Mouse (Mus musculus): ENCODE measurements around the gene Rnf145. TPM values are rescaled to one million over a fixed set of nuclear protein-coding genes. Genes with fewer than 3 reads are reported as not detected.

Rnf145 gene
- polyA plus RNA-seq, 1 experiment from 2014 or later = 143 TPM

DNA sequence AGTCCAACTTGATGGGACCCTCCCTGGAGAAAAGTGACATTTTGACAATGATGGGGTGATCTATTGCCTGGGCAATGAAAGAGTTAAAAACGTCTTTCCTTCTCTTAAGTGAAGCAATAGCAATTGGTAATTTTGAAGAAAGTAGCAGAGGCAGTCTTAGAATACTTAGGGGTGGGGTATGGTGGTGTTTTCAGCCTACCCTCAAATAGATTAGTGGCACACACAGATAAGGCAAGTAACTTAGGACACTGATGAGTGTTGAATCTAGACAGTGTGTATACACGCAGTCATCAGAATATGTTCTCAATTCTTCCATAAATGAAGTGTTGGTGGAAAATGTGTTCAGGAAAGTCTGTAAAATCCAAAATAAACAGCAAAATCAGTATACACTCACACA lies 5.7 kb upstream of the Rnf145 start:
- Histone ChIP-seq H3K4me3 (no peak overlapping the region), H3K9ac (no peak overlapping the region), H3K36me3 (no peaks in the 10 kb centered on the region), H3K4me1 (0 out of 2 replicates have a peak, but pooled peaks cover 2% of the 10 kb centered on the region), H3K4me2 (replicated peaks) (no peak overlapping the region), H3K27me3 (replicated peaks) (no peaks in the 10 kb centered on the region), H3K27ac (no peak overlapping the region), H3K9me3 (no peaks in the 10 kb centered on the region)
- ATAC-seq (ENCODE audit: low FRiP score, low read depth) = no peak
- 55% methylated on average over 2 of the region's 2 CpGs for WGBS

DNA sequence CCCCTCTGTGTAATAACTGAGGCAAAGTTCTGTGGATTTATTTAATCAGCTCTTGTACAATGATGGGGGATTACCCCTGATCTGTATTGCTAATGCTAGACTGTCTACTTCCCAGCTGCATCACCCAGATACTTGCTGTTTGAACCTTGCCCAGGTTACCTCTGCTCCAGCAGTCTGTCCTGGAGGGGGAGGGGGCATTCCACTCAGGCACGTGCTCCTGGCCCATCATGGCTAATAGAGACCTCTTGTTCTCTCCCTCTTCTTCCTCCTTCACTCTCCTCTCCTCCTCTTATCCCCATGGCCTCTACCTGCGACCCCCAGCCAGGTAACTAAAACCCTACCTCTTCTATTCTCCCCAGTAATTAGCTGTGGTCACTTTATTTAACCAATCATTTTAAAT lies 4.1 kb upstream of the Rnf145 start:
- Histone ChIP-seq H3K27ac (no peak overlapping the region), H3K36me3 (no peaks in the 10 kb centered on the region), H3K4me3 (no peak overlapping the region), H3K4me1 (0 out of 2 replicates have a peak, but pooled peaks cover 7% of the 10 kb centered on the region), H3K4me2 (replicated peaks) (no peak overlapping the region), H3K27me3 (replicated peaks) (no peaks in the 10 kb centered on the region), H3K9me3 (no peaks in the 10 kb centered on the region), H3K9ac (no peak overlapping the region)
- WGBS = 53% methylated on average over 2 of the region's 2 CpGs
- no peak for ATAC-seq (ENCODE audit: low FRiP score, low read depth)

DNA sequence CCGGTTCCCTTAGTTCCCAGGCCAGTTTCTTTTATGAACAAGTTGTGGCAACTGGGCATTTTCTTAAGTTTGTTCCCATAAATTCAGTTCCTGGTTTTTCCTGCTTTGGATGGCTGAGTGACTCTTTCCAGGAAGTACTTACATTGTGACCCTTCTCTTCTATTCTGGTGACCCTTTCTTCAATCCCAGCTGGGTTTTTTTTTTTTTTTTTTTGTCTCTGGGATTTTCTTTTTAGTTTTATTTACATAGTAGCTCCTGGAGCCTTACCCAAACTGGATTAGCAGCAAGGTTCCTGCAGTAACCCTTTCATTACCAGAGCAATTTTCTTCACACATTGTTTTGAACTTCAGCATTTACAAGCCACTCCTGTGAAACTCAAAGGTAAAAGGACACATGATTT lies 2.4 kb upstream of the Rnf145 start:
- H3K4me1 ChIP-seq = peaks cover 11% of the 10 kb centered on the region
- H3K27me3 ChIP-seq (replicated peaks) = no peaks in the 10 kb centered on the region
- H3K9me3 ChIP-seq = no peaks in the 10 kb centered on the region
- no peak for ATAC-seq (ENCODE audit: low FRiP score, low read depth)
- H3K36me3 ChIP-seq = no peaks in the 10 kb centered on the region
- H3K4me2 ChIP-seq (replicated peaks) = no peak overlapping the region
- no peak overlapping the region for H3K4me3 ChIP-seq
- no peak overlapping the region for H3K9ac ChIP-seq
- H3K27ac ChIP-seq = no peak overlapping the region
- WGBS = 45% methylated on average over 1 of the region's 1 CpGs

DNA sequence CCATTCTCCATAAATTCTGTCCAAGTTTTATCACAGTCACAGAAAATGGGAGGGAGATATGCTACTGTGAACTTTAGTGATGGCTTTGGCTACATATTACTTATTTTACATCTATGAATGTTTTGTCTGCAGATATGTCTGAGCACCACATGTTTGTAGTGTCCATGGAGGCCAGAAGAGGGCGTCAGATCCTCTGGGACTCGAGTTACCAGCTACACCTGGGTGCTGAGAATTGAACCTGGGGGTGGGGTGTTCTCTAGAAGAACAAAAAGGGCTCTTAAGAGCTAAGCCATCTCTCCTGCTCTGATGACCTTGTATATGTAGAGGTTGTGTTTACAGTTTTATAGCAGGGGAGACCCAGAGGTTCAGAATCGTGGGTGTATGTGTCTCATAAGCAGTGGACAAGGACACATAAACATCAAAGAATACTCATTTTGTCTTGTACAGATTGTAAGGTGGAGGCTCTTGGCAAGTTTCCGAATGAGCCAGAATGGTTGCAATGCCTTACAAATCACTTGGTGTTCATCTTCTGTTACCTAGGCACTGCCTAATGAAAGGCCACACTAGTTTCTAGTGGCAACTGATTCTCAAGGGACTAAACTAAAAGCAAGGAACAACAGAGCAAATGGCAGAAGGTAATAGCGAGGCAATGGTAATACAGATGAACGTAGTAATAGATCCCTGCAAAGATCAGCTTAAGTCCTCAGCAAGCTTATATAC lies 1.0 kb upstream of the Rnf145 start:
- Histone ChIP-seq H3K36me3 (no peaks in the 10 kb centered on the region), H3K27me3 (replicated peaks) (no peaks in the 10 kb centered on the region), H3K4me3 (no peak overlapping the region), H3K4me1 (peaks cover 16% of the 10 kb centered on the region), H3K27ac (no peak overlapping the region), H3K9ac (0 out of 2 replicates have a peak overlapping the region, but pooled peaks have one; percentile 97), H3K9me3 (no peaks in the 10 kb centered on the region), H3K4me2 (replicated peaks) (peak overlapping the region; percentile 86)
- ATAC-seq (ENCODE audit: low FRiP score, low read depth) = no peak
- WGBS = 48% methylated on average over 6 of the region's 6 CpGs

DNA sequence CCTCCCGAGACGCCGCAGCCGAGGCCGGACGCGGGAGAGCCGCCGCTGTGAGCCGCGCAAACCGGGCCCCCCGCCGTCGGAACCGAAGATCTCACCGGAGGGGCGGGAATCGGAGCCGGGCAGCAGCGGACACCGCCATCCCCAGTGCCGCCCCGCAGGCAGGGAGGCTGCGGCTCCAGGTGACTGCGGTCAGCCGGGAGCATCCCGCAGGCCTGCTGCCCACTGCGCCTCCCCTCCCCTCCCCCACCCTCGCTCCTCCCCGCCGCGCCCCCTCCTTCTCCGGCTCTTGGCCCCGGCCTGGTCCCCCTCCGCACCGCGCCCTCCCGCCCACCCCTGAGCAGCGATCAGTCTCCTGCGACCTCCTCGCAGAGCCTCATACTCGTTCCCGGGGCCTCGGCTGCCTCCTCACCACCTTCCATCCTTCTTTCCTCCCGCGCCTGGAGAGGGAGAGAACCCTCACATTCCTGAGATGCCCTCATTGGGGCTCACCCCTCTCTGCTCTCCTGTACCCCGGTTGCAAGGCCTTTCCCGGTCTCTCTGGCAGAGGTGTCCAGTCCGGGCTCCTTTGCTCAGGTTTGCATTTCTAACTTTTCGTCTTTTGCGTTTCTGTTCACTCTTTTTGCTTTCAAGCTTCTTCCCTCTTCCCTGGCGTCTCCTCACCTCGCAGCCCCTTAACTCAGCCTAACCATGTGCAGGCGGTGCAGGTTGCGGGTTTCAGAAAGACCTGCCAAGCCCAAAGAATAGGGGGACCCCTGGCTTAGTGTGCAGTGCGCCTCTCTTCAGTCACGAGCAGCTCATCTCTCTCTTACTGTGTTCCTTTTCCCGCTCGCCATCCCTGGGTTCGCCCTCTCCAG lies 559 bp downstream of the Rnf145 start:
- no peaks in the 10 kb centered on the region for H3K9me3 ChIP-seq
- H3K4me2 ChIP-seq (replicated peaks) = peak overlapping the region; percentile 86
- peak overlapping the region; percentile 87 for H3K27ac ChIP-seq
- peak; percentile 79 for ATAC-seq (ENCODE audit: low FRiP score, low read depth)
- WGBS = under 1% methylated on average over 55 of the region's 61 CpGs
- H3K27me3 ChIP-seq (replicated peaks) = no peaks in the 10 kb centered on the region
- H3K4me1 ChIP-seq = peaks cover 16% of the 10 kb centered on the region
- H3K36me3 ChIP-seq = no peaks in the 10 kb centered on the region
- peak overlapping the region; percentile 97 for H3K9ac ChIP-seq
- H3K4me3 ChIP-seq = peak overlapping the region; percentile 98

DNA sequence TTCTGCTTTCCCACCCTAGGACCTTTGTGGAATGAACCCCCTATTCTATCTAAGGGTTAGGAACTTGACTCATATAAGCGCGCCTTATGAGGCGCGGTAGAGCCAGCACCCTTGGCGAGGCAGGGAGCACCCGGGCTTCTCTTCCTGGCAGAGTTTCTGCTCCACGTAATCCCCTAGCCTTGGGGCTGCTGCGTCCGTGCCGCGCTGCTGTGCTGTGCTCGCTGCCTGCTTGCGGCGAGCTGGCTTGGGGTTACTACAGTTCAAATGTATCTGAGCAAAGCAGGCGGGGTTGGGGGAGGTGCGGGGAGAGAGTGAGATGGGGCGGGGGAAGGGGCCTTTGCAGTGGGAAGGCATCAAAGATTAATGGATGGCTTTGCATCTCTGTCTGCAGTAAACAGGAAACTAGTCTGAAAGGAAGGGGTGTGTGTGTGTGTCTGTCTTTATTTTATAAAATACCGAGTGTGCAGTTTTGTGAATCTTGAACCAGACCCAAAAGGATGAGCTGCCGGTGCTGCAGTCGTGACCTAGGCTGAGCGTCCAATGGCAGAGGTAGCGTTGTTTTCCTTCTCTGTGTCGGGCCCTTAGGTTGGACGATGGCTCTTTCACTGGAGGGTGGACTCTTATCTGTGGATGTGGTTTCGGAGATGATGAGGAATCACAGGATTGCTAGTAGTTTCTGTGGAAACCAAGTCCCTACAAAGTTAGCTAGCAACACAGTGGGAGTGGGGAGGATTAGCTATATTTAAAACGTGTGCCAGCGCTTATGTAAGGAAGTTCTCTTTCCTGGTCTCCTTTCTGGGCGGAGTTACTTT lies 1.4 kb downstream of the Rnf145 start:
- under 1% methylated on average over 28 of the region's 28 CpGs for WGBS
- H3K9ac ChIP-seq = peak overlapping the region; percentile 97
- peak; percentile 89 for ATAC-seq (ENCODE audit: low FRiP score, low read depth)
- no peaks in the 10 kb centered on the region for H3K9me3 ChIP-seq
- peak overlapping the region; percentile 87 for H3K27ac ChIP-seq
- no peaks in the 10 kb centered on the region for H3K27me3 ChIP-seq (replicated peaks)
- peaks cover 6% of the 10 kb centered on the region for H3K36me3 ChIP-seq
- peaks cover 16% of the 10 kb centered on the region for H3K4me1 ChIP-seq
- H3K4me3 ChIP-seq = peak overlapping the region; percentile 98
- peak overlapping the region; percentile 86 for H3K4me2 ChIP-seq (replicated peaks)

DNA sequence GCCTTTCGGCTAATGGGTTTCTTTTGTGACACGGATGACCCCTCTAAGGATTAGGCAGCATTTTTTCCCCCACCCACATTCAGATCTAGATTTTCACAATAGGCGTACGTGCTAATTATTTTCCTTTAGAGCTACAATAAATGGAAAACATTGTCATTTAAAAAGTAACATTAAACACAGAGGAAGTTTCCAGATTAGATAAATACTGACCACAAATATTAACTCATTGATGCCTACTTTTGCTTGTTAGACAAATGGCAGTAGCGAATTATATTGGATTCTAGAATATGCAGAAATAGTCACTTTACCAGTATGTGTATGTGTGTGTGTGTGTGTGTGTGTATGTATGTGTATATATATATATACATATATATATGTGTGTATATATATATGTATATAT lies 3.8 kb downstream of the Rnf145 start:
- ATAC-seq (ENCODE audit: low FRiP score, low read depth) = no peak
- no peak overlapping the region for H3K4me2 ChIP-seq (replicated peaks)
- WGBS = 89% methylated on average over 5 of the region's 5 CpGs
- no peak overlapping the region for H3K9ac ChIP-seq
- no peak overlapping the region for H3K4me3 ChIP-seq
- H3K4me1 ChIP-seq = peaks cover 16% of the 10 kb centered on the region
- H3K36me3 ChIP-seq = peaks cover 23% of the 10 kb centered on the region
- H3K27me3 ChIP-seq (replicated peaks) = no peaks in the 10 kb centered on the region
- H3K27ac ChIP-seq = no peak overlapping the region
- H3K9me3 ChIP-seq = no peaks in the 10 kb centered on the region

DNA sequence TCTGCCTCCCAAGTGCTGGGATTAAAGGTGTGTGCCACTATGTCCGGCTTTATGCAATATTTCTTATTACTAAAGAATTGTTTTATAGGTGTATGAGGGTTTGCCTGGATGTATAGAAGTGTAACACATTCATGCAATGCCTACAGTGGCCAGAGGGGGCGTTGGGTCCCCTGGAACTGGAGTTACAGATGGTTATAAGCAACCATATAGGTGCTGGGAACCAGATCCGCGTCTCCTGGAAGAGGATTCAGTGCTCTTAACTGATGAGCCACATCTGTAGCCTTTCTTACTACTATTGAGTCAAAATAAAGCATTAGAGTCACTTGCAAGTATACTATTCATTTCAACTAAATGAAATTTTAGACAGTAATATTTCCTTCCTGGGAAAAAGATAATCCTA lies 7.0 kb downstream of the Rnf145 start:
- Histone ChIP-seq H3K4me3 (no peak overlapping the region), H3K27me3 (replicated peaks) (no peaks in the 10 kb centered on the region), H3K4me2 (replicated peaks) (no peak overlapping the region), H3K9ac (no peak overlapping the region), H3K9me3 (no peaks in the 10 kb centered on the region), H3K36me3 (peaks cover 42% of the 10 kb centered on the region), H3K4me1 (peaks cover 10% of the 10 kb centered on the region), H3K27ac (no peak overlapping the region)
- WGBS = 77% methylated on average over 4 of the region's 4 CpGs
- no peak for ATAC-seq (ENCODE audit: low FRiP score, low read depth)

DNA sequence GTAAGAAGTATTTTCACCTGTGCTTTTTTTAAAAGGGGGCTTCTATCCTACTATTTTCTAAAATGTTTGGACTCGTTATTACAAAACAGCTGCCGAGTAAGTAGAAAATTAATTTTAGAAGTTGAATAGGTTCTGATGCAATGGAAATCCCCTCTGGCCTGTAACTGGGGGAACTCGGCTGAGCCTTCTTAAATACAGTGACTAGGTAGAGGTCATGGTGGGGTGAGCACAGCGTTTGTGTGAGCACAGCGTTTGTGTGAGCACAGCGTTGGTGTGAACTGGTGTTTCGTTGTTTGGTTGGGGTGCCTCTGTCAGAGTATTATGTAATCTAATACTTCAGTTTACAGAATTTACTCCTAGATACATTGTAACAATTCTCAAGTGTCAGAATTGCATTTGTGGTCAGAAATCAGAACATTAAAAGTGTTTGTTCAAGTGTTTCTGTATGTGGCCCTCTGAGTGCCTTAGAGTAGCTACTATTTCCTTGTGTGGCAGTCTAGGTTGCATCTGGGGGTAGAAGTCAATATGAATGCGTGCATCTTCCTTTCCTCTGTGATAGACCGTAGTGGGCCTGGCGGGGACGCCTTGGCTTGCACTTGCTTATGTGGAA lies 8.0 kb downstream of the Rnf145 start:
- 93% methylated on average over 11 of the region's 11 CpGs for WGBS
- no peak for ATAC-seq (ENCODE audit: low FRiP score, low read depth)
- H3K4me3 ChIP-seq = no peak overlapping the region
- no peaks in the 10 kb centered on the region for H3K9me3 ChIP-seq
- H3K4me2 ChIP-seq (replicated peaks) = no peak overlapping the region
- H3K4me1 ChIP-seq = peaks cover 4% of the 10 kb centered on the region; the same call in 1 of the 2 replicates
- H3K27ac ChIP-seq = no peak overlapping the region
- peaks cover 50% of the 10 kb centered on the region for H3K36me3 ChIP-seq
- no peaks in the 10 kb centered on the region for H3K27me3 ChIP-seq (replicated peaks)
- no peak overlapping the region for H3K9ac ChIP-seq

DNA sequence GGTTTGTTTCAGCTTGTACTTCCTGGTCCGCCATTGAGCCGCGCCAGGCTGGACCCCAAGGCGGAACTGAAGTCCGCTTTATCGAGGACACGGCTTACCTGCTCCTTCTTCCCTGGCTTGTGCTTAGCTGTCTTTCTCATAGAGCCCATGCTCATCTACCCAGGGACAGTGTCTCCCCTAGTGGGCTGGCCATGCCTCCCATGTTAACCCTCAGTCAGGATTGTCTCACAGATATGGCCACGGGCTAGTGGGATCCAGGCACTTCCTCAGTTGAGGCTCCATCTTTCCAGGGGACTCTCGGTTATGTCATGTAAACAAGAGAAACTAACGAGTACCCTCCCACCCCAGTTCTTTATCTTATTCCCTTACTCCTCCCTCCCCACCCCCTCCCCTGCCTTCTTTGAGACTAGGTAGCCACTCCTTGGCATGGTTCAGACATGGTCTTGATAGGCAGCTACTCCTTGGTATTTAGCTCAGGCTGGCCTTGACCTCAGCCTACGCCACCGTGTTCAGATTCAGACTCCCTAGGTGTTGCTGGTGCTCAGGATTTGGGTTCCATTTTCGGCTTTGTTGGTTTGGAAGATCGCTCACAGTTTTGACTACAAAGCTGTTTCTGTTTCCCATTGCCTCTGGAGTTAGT lies 9.9 kb downstream of the Rnf145 start:
- Histone ChIP-seq H3K36me3 (peaks cover 62% of the 10 kb centered on the region), H3K4me3 (no peak overlapping the region), H3K9me3 (no peaks in the 10 kb centered on the region), H3K4me2 (replicated peaks) (no peak overlapping the region), H3K27me3 (replicated peaks) (no peaks in the 10 kb centered on the region), H3K9ac (no peak overlapping the region), H3K27ac (no peak overlapping the region), H3K4me1 (peaks cover 3% of the 10 kb centered on the region; the same call in 1 of the 2 replicates)
- no peak for ATAC-seq (ENCODE audit: low FRiP score, low read depth)
- WGBS = 93% methylated on average over 14 of the region's 14 CpGs

DNA sequence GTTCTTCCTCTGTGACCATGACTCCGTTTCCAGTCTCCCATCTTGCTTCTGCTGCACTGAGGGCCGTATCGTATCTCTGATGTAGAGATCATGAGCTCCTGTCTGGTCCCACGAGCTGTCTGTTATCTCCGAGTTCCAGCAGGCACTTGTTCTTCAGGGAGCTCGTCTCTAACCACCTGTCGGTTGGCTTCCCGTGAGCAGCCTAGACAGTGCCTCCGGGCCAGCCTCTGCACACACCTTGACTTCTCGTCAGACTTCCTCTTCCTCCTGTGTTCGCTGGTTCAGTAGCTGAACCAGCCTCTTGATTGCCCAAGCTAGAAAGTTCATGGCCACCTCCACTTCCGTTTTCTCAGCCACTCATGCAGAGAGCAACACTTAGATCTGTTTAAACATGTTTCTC lies 10.4 kb downstream of the Rnf145 start:
- Histone ChIP-seq H3K27me3 (replicated peaks) (no peaks in the 10 kb centered on the region), H3K4me1 (peaks cover 3% of the 10 kb centered on the region; the same call in 1 of the 2 replicates), H3K36me3 (peaks cover 62% of the 10 kb centered on the region), H3K4me3 (no peak overlapping the region), H3K9me3 (no peaks in the 10 kb centered on the region), H3K27ac (no peak overlapping the region), H3K9ac (no peak overlapping the region), H3K4me2 (replicated peaks) (no peak overlapping the region)
- no peak for ATAC-seq (ENCODE audit: low FRiP score, low read depth)
- WGBS = 92% methylated on average over 12 of the region's 12 CpGs
